Mouse (Mus musculus) thymus, adult 2 months (tissue): Measurements from ENCODE around the gene Ctsw.

Experiments
- CTCF ChIP-seq: fragments of 200-500 bp; IDR thresholded peaks from 2 replicates; pipeline ENCODE4 v1.5.1; 2012; ENCODE audit warnings: mild to moderate bottlenecking, control low read depth, low read length, moderate library complexity, borderline replicate concordance; ENCODE audit not compliant: control insufficient read depth, poor library complexity, insufficient read depth; ENCODE audit errors: extremely low read depth
- POLR2A ChIP-seq: fragments of 200-500 bp; IDR thresholded peaks from 2 replicates; pipeline ENCODE4 v1.6.1; 2012; ENCODE audit warnings: mild to moderate bottlenecking, low read length, control low read depth, moderate library complexity; ENCODE audit not compliant: control insufficient read depth, poor library complexity, insufficient read depth; ENCODE audit errors: extremely low read depth

DNA sequence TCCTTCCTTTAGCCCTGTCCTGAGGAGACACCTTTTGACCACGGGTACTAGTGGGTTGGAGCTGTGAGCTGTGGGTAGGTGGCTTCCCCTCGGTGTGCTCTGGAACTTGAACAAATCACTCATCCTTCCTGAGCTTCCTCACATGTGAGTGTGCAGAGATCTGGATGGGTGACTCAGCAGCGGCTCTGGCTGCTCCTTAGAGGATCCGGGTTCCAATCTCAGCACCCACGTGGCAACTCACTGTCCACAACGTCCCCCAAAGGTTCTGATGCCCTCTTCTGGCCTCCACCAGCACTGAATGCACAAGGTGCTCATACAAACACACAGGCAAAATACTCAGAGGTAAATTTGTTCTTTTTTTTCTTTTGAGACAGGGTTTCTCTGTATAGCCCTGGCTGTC is 16.5 kb downstream of the Ctsw start:
- TF ChIP-seq POLR2A: no peak
- no peak for TF ChIP-seq CTCF
